Mouse (Mus musculus): ENCODE results near the gene AC134908.4. TPM values are rescaled to one million over a fixed set of nuclear protein-coding genes. Genes with fewer than 3 reads are reported as not detected.

Gene AC134908.4
- polyA plus RNA-seq, 1 experiment from 2014 or later = 0.29 TPM

DNA sequence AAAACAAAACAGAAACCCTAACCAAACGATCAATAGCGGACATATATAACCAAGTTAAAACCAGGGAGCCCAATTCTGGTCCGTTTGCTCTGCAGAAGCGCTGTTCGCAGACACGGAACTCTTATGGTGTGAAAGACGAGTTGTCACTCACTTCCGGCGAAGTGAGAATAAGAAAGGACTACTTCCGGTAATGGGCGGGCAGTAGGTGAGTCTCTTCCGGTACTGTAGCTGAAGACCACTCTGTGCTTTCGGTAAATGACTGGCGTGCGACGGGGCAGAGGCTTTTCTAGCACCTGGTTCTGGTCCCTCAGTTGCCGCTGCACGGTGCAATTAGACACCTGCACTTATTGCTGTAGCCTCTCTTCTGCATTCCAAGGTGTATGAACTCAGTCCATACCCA, 28.0 kb upstream of the AC134908.4 start, which contains the start of gene Wdr24:
TSS of gene Wdr24 (plus strand) at position 176 of the 400 bp plus-strand sequence.
- ATAC-seq (ENCODE audit: insufficient number of reproducible peaks, low FRiP score, low TSS enrichment, low read depth) (peak; percentile 33; the same call in 1 of the 2 replicates), DNase-seq (ENCODE audit: low spot score) (peak; percentile 80)
- under 1% methylated on average over 18 of the region's 18 CpGs for WGBS
- H3K4me3 ChIP-seq (ENCODE audit: low read depth, low read length) = peak within 1 kb of the TSS; percentile 54
- H3K27me3 ChIP-seq (ENCODE audit: control insufficient read depth, insufficient read depth, low read length) = peaks cover 24% of the 10 kb centered on the region
- peaks cover 15% of the 10 kb centered on the region for H3K4me1 ChIP-seq (ENCODE audit: control insufficient read depth, insufficient read depth, low read length)
- H3K9ac ChIP-seq (ENCODE audit: low read length) = peak within 1 kb of the TSS; percentile 64; the same call in 1 of the 2 replicates
- H3K9me3 ChIP-seq (ENCODE audit: control insufficient read depth, low read length) = no peaks in the 10 kb centered on the region
- H3K4me2 ChIP-seq (ENCODE audit: low read depth, severe bottlenecking) = peak within 1 kb of the TSS; percentile 96
- H3K36me3 ChIP-seq (ENCODE audit: control insufficient read depth, insufficient read depth, low read length) = peaks cover 4% of the 10 kb centered on the region; the same call in 1 of the 2 replicates
- no peak within 1 kb of the TSS for H3K27ac ChIP-seq (replicated peaks; ENCODE audit: low read depth, low read length)

DNA sequence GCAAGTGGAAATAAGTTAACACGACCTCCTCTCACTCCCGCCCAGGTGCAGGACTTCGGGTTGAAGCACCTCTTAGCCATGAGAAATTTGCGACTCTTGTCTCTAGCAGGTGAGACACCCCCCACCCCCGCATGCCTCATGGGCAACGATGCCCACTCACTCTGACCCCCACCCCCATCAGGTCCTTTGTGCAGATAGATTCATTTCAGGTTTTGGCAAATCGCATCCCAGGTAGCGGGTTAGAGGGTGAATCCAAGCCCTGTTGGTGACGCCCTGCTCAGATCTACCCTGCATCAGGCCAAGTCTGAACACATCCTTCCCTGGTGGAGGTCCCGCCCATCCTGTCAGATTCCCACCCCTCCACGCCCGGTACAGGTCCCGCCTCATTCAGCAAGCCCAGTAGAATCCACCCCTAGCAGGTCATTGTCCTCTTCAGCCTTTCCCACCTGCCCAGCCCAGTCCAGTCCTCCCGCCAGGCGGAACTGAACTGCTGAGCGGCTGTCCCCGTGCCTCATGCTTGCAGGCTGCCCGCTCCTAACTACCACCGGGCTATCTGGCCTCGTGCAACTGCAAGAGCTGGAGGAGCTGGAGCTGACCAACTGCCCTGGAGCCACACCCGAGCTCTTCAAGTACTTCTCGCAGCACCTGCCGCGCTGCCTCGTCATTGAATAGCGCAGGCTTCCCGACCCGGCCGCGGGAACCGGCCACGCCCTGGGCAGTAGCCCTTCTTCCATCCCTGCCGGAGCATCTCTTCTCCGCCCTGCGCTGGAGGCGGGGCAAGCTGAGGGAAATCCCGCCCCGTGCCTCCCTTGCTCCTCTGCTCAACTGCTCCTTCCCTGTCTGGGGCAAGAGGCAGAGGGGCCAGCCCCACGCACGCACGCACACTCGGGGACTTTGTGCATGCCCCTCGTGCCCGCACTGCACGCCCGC, 23.7 kb upstream of the AC134908.4 start:
- 5% methylated on average over 46 of the region's 46 CpGs for WGBS
- DNase-seq (ENCODE audit: low spot score) = no peak
- H3K9ac ChIP-seq (ENCODE audit: low read length) = no peak overlapping the region

GRCm38 (mm10) chr17:25817662-25818061, 22.2 kb upstream of the AC134908.4 start:
- Histone ChIP-seq H3K9ac (ENCODE audit: low read length) (no peak overlapping the region), H3K27ac (replicated peaks; ENCODE audit: low read depth, low read length) (no peak overlapping the region), H3K4me1 (ENCODE audit: control insufficient read depth, insufficient read depth, low read length) (no peaks in the 10 kb centered on the region), H3K4me3 (ENCODE audit: low read depth, low read length) (no peak overlapping the region), H3K27me3 (ENCODE audit: control insufficient read depth, insufficient read depth, low read length) (peaks cover 42% of the 10 kb centered on the region), H3K9me3 (ENCODE audit: control insufficient read depth, low read length) (no peaks in the 10 kb centered on the region), H3K4me2 (ENCODE audit: low read depth, severe bottlenecking) (no peak overlapping the region), H3K36me3 (ENCODE audit: control insufficient read depth, insufficient read depth, low read length) (no peaks in the 10 kb centered on the region)
- no peak for DNase-seq (ENCODE audit: low spot score)
- 76% methylated on average over 11 of the region's 11 CpGs for WGBS
- ATAC-seq (ENCODE audit: insufficient number of reproducible peaks, low FRiP score, low TSS enrichment, low read depth) = no peak

More for the DNA sequence above, 23.7 kb upstream of the AC134908.4 start:
- ATAC-seq (ENCODE audit: insufficient number of reproducible peaks, low FRiP score, low TSS enrichment, low read depth) = no peak
- H3K4me1 ChIP-seq (ENCODE audit: control insufficient read depth, insufficient read depth, low read length) = peaks cover 3% of the 10 kb centered on the region; the same call in 1 of the 2 replicates
- H3K36me3 ChIP-seq (ENCODE audit: control insufficient read depth, insufficient read depth, low read length) = no peaks in the 10 kb centered on the region
- no peaks in the 10 kb centered on the region for H3K9me3 ChIP-seq (ENCODE audit: control insufficient read depth, low read length)
- 0 out of 2 replicates have a peak overlapping the region, but pooled peaks have one; percentile 6 for H3K4me3 ChIP-seq (ENCODE audit: low read depth, low read length)
- H3K27ac ChIP-seq (replicated peaks; ENCODE audit: low read depth, low read length) = no peak overlapping the region
- peak overlapping the region; percentile 20 for H3K4me2 ChIP-seq (ENCODE audit: low read depth, severe bottlenecking)
- peaks cover 40% of the 10 kb centered on the region for H3K27me3 ChIP-seq (ENCODE audit: control insufficient read depth, insufficient read depth, low read length)

DNA sequence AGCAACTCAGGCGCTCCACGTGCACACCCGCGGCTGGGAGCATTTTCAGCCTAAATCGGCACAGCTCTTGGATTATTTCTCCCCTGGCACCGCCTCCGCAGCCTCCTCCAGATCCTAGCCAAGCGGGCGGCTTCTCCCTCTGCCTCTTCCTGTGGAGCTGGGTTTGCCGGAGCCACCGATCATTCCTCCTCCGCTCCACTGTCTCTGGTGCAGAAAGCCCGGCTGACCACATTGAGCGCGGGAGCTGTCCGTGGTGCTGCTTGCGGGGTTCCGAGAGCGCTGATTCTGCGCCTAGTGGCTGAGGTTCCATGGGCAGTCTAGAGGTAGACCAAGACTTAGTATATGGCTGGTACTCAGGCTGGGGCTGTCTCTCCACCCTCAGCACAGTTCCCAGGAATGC, 18.0 kb upstream of the AC134908.4 start:
- no peak overlapping the region for H3K4me3 ChIP-seq (ENCODE audit: low read depth, low read length)
- H3K36me3 ChIP-seq (ENCODE audit: control insufficient read depth, insufficient read depth, low read length) = no peaks in the 10 kb centered on the region
- no peak overlapping the region for H3K9ac ChIP-seq (ENCODE audit: low read length)
- no peak overlapping the region for H3K27ac ChIP-seq (replicated peaks; ENCODE audit: low read depth, low read length)
- ATAC-seq (ENCODE audit: insufficient number of reproducible peaks, low FRiP score, low TSS enrichment, low read depth) (no peak), DNase-seq (ENCODE audit: low spot score) (peak; percentile 97)
- WGBS = 4% methylated on average over 20 of the region's 20 CpGs
- H3K27me3 ChIP-seq (ENCODE audit: control insufficient read depth, insufficient read depth, low read length) = peaks cover 45% of the 10 kb centered on the region
- no peak overlapping the region for H3K4me2 ChIP-seq (ENCODE audit: low read depth, severe bottlenecking)
- no peaks in the 10 kb centered on the region for H3K9me3 ChIP-seq (ENCODE audit: control insufficient read depth, low read length)
- H3K4me1 ChIP-seq (ENCODE audit: control insufficient read depth, insufficient read depth, low read length) = 0 out of 2 replicates have a peak, but pooled peaks cover 2% of the 10 kb centered on the region

DNA sequence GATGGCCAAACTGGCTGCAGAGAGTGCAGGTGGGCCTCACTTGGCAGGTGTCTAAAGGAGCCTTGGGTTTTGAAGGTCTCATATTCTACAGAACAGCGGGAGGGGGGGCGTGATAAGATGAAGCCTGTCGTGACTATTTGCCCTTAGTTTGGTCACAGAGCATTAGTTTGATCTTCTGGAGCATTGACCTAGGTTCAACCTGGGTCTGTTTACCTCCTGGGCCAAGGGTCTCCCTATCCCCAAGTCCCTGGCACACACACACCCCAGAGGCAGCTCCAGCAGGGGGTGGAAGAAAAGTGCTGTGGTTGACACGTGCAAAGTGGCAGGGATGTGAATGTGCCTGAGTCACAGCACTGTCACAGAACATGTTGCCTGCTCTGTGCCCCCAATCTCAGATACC, 15.4 kb upstream of the AC134908.4 start:
- Histone ChIP-seq H3K27ac (replicated peaks; ENCODE audit: low read depth, low read length) (no peak overlapping the region), H3K27me3 (ENCODE audit: control insufficient read depth, insufficient read depth, low read length) (peaks cover 36% of the 10 kb centered on the region), H3K9me3 (ENCODE audit: control insufficient read depth, low read length) (no peaks in the 10 kb centered on the region), H3K4me1 (ENCODE audit: control insufficient read depth, insufficient read depth, low read length) (0 out of 2 replicates have a peak, but pooled peaks cover 2% of the 10 kb centered on the region), H3K4me2 (ENCODE audit: low read depth, severe bottlenecking) (no peak overlapping the region), H3K36me3 (ENCODE audit: control insufficient read depth, insufficient read depth, low read length) (no peaks in the 10 kb centered on the region), H3K4me3 (ENCODE audit: low read depth, low read length) (no peak overlapping the region), H3K9ac (ENCODE audit: low read length) (no peak overlapping the region)
- ATAC-seq (ENCODE audit: insufficient number of reproducible peaks, low FRiP score, low TSS enrichment, low read depth) (no peak), DNase-seq (ENCODE audit: low spot score) (no peak)
- 76% methylated on average over 4 of the region's 4 CpGs for WGBS

- Histone ChIP-seq H3K9me3 (ENCODE audit: control insufficient read depth, low read length) (no peaks in the 10 kb centered on the region), H3K9ac (ENCODE audit: low read length) (peak overlapping the region; percentile 64; the same call in 1 of the 2 replicates), H3K4me3 (ENCODE audit: low read depth, low read length) (peak overlapping the region; percentile 68), H3K27me3 (ENCODE audit: control insufficient read depth, insufficient read depth, low read length) (peaks cover 36% of the 10 kb centered on the region), H3K36me3 (ENCODE audit: control insufficient read depth, insufficient read depth, low read length) (no peaks in the 10 kb centered on the region), H3K27ac (replicated peaks; ENCODE audit: low read depth, low read length) (no peak overlapping the region), H3K4me1 (ENCODE audit: control insufficient read depth, insufficient read depth, low read length) (0 out of 2 replicates have a peak, but pooled peaks cover 2% of the 10 kb centered on the region), H3K4me2 (ENCODE audit: low read depth, severe bottlenecking) (peak overlapping the region; percentile 97)
- ATAC-seq (ENCODE audit: insufficient number of reproducible peaks, low FRiP score, low TSS enrichment, low read depth) (peak; percentile 14; the same call in 1 of the 2 replicates), DNase-seq (ENCODE audit: low spot score) (no peak)
- 11% methylated on average over 25 of the region's 25 CpGs for WGBS
Measured at GRCm38 (mm10) chr17:25809606-25810340, 14.3 kb upstream of the AC134908.4 start.

GRCm38 (mm10) chr17:25808789-25809605, 13.5 kb upstream of the AC134908.4 start, which contains the start of gene Fbxl16:
Gene Fbxl16, plus strand, starts transcription at chr17:25809085.
- ATAC-seq (ENCODE audit: insufficient number of reproducible peaks, low FRiP score, low TSS enrichment, low read depth) (peak; percentile 60; the same call in 1 of the 2 replicates), DNase-seq (ENCODE audit: low spot score) (peak; percentile 80)
- H3K36me3 ChIP-seq (ENCODE audit: control insufficient read depth, insufficient read depth, low read length) = no peaks in the 10 kb centered on the region
- H3K4me1 ChIP-seq (ENCODE audit: control insufficient read depth, insufficient read depth, low read length) = 0 out of 2 replicates have a peak, but pooled peaks cover 2% of the 10 kb centered on the region
- H3K9ac ChIP-seq (ENCODE audit: low read length) = peak within 1 kb of the TSS; percentile 64
- H3K9me3 ChIP-seq (ENCODE audit: control insufficient read depth, low read length) = no peaks in the 10 kb centered on the region
- peaks cover 36% of the 10 kb centered on the region for H3K27me3 ChIP-seq (ENCODE audit: control insufficient read depth, insufficient read depth, low read length)
- H3K4me2 ChIP-seq (ENCODE audit: low read depth, severe bottlenecking) = peak within 1 kb of the TSS; percentile 97
- no peak within 1 kb of the TSS for H3K27ac ChIP-seq (replicated peaks; ENCODE audit: low read depth, low read length)
- WGBS = 0% methylated on average over 72 of the region's 100 CpGs
- peak within 1 kb of the TSS; percentile 68 for H3K4me3 ChIP-seq (ENCODE audit: low read depth, low read length)

Data from limb, embryonic 11.5 days (tissue).